Mouse (Mus musculus) forelimb bud, embryonic 11.5 days (tissue): ENCODE data around the gene Drd4.

Source experiments
- DNase-seq: peaks from one replicate; pipeline ENCODE4 v3.0.0-alpha.2; 2012; ENCODE audit warnings: low read depth, low spot score

The Drd4 gene

DNA sequence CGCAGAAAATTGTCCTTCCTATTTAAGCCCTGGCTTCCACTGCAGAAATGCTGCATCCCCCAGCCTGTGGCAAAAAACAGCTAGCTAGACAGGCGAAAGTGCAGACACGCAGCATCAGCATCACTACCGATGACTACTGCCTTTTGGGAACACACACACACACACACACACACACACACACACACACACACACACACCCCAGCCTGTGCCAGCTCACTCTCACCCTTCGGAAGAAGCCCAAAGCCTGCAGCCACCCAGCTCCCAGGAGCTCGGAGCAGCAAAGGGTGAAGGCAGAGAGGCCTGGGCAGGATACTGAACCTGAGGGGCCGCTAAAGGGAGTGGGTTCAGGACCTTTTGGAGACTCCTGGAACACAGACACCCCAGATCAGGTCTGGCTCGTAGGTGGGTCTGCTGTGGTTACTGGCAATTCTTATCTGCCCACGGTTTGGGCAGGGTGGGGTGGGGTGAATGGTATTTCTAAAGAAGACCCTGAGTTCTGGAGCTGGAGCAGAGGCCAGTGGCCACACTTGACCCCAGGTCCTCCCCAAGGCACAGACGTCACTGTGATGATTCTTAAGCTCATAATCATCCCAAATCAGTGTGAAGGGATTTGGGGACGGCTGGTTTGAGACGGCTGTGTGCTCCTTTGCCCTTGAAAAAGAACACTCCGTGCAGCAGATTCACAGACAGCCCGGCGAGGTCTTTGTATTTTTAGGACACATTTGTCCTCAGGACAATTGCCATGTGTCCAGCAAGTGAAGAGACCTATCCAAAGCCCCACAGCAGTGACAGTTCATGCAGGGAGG lies 980 bp downstream of the Drd4 start:
- no peak for DNase-seq

DNA sequence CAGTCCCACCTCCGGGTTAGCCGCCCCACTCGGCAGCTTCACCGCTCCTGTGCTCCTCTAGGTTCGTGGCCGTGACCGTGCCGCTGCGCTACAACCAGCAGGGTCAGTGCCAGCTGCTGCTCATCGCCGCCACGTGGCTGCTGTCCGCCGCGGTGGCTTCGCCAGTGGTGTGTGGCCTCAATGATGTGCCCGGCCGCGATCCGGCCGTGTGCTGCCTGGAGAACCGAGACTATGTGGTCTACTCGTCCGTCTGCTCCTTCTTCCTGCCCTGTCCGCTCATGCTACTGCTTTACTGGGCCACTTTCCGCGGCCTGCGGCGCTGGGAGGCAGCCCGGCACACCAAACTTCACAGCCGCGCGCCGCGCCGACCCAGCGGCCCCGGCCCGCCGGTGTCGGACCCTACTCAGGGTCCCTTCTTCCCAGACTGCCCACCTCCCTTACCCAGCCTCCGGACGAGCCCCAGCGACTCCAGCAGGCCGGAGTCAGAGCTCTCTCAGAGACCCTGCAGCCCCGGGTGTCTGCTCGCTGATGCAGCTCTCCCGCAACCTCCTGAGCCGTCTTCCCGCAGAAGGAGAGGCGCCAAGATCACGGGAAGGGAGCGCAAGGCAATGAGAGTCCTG lies 2.2 kb downstream of the Drd4 start:
- peak; percentile 17 for DNase-seq

DNA sequence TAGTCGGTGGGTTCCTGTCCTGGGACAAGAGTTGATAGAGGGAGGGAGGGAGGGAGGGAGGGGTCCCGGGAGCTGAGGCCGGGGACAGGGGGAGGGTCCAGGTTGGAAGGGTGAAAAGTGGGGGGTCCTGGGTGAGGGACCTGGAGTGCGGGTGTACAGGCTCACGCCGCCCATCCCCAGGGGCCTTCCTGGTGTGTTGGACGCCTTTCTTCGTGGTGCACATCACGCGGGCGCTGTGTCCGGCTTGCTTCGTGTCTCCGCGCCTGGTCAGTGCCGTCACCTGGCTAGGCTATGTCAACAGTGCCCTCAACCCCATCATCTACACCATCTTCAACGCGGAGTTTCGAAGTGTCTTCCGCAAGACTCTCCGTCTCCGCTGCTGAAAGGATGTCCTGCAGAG lies 2.7 kb downstream of the Drd4 start:
- no peak for DNase-seq

DNA sequence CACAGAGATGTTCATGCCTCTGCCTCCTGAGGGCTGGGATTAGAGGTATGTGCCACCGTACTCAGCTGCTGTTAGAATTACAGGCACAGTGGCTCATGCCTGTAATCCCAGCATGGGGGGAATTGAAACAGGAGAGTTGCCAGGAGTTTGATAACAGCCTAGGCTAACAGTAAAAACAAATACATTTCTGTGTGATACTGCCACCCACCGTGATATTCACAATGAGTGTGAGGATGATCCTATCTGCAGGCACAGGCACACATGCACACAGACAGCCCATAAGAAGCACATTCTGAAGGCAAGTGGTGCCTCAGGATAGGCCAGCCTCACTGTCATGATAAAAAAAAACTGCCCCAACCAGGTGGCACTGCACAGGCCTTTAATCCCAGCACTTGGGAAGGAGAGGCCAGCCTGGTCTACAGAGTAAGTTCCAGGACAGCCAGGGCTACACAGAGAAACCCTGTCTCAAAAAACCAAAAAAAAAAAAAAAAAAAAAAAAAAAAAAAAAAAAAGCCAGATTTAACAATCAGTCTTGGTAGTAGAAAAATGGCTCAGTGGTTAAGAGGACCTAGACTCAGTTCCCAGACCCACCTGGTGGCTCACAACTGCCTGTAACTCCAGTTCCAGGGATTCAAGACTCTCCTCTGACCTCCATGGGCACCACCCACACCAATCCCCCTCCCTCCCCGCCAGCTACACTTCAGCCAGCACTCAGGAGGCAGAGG lies 6.3 kb downstream of the Drd4 start:
- DNase-seq, result no peak

DNA sequence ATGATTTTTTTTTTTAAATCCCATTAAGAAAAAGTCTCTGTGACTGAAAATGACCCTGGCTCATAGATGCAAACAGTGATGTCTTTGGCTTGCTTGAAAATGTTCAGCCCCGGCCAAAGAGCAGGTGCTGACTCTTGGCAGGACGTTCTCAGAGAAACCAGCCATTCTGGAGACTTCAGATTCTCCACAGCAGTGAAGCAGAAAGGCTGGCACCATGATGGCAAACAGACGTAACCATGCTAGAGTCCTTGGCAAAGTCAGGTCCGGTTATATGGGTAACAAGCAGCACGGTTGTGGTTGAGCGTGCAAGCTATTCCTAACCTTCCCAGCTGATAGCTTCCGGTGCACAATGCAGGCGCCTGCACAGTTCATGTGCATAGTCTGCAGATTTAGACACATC lies 7.4 kb downstream of the Drd4 start:
- no peak for DNase-seq

DNA sequence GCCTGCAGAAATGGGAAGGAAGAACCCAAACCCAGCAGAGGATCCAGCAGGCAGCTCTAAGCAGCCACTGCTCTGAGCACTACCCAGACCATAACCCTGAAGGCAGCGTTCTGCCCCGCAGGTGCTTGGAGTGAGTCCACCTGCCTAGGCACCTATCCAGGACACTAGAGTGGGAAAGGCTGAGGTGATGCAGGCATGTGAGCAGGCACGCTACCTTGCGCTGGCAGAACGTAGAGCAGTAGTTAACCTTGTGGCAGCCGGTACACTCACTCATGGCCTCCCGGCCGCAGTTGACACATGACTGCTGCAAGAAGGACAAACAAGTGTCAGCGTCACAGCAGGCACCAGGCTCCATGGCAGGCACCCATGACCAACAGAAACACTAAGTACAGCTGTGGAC lies 9.6 kb downstream of the Drd4 start:
- no peak for DNase-seq

DNA sequence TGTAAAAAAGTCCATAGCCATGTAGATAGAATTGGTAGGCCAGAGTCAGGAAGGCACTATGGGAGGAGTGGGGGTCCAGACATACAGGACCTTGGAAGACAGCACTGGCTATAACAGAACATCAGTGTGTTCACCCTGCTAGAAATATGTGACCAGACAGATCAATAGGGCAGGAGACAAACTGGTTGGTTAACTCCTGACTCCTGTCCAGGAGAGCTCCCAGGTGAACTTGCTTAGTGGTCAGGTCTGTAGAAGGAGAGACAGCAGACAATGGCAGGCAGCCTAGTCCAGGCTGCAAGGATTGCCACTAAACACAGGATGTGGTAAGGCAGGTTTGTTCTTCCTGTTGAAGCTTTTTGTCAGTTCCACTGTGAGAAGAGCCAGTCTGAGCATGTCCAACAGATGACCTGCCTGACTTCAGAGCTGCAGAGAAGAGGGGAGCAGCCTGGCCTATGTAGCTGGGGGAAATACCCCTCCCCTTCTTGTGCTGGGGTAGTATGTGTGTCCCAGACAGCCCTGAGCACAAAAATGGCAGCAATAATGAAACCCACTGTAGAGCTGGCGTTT lies 11.0 kb downstream of the Drd4 start:
- DNase-seq, result no peak

DNA sequence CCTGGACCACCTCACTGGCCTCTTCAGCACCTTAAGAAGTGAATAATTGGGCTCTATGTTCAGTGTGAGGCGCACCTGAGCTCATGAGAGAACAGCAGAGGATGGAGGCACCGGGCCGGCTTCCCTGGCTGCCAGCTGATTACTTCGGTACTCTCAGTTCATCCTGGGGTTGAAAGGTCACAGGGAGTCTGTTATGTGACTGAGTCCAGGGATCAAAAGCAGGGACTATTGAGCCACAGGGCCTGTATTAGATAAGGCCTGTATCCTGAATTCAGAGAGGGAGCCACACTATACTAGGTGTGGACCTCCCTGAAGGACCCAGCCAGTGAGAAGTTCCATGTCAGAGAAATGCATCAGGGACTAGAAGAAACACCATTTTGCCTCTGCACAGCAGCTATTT lies 12.7 kb downstream of the Drd4 start:
- no peak for DNase-seq

DNA sequence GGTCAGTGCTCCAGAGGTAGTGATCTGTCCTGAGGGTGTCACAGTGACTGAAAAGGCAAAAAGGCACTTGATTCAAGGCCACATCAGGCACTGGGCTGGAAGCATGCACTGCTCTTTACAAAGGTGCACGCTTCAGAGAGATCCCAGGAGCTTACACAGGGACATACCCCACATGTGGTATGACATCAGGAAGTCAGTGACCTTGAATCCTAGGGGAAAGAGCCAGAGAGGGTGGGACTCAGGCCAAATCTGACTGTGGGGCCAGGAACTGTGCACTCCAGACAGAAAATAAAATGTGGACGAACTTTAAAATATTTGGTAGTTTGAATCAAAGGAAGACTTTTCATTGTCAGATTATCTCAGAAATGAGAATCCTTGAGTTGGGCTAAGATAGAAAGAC lies 22.6 kb downstream of the Drd4 start:
- no peak for DNase-seq

DNA sequence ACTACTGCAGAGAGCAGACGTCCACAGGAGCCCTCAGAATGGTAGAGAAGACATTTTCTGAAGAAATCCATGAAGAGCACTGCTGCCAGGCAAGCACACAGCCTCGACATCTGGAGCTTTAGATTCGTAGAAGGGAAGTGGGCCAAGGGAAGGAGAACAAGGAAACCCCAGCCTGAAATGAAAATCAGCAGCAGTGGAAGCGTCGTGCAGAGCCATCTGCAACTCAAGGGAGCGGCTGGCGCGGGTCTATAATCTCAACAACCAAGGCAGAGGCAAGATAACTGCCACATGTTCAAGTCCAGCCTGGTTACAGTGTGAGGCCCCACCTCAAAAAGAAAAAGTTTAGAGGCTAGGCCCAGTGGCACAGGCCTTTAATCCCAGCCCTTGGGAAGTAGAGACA lies 23.3 kb downstream of the Drd4 start:
- no peak for DNase-seq

DNA sequence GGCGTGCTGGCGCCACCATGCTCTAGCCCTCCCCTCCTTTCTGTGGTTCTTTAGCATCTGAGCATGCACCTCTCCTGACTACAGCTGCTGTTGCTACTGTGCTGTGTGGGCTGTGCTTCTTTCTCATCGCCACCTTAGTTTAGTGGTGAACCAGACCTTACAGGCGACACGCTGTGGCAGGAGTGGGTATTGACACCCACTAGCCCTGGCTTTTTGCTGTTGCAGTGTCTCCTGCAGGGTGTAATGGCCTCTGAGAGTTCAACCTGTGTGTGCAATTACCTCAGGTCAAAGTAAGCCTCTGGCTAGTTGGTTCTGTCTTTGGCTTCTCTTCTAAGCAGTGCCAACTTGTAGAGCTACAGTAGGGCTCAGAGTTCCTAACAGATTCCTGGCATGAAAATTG lies 24.2 kb downstream of the Drd4 start:
- DNase-seq, result no peak

DNA sequence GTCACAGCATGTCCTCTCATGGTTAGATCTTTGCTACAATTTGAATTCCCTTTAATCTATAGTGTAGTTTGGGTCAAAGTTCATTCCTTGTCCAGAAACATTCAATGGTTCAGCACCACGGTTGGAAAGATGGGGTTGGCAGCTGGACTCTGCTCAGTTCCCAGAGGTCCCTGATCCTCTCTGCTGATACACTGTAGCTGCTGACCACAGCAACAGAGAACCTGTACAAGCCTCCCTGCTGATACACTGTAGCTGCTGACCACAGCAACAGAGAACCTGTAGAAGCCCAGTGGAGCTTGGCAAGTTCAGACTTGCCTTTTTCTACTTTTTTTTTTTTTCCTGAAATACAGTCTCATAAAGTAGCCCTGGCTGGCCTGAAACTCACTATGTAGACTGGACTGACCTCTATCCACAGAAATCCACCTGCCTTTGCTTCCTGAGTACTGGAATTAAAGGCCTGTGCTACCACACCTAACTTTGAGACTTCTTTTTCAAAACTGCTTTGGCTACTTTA lies 25.9 kb downstream of the Drd4 start:
- no peak for DNase-seq

DNA sequence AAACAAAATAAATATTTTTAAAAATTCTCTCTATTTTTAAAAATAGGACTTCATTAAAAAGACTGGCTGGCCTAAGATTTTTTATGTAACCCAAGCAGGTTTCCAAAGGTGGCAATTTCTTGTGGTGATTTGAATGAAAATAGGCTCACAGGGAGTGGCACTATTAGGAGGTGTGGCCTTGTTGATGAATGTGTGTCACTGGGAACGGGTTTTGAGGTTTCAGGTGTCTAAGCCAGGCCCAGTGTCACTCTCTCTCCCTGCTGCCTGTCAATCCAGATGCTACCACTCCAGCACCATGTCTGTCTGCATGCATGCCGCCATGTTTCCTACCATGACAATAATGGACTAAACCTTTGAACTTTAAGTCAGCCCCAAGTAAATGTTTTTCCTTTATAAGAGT lies 27.6 kb downstream of the Drd4 start:
- DNase-seq, result no peak

DNA sequence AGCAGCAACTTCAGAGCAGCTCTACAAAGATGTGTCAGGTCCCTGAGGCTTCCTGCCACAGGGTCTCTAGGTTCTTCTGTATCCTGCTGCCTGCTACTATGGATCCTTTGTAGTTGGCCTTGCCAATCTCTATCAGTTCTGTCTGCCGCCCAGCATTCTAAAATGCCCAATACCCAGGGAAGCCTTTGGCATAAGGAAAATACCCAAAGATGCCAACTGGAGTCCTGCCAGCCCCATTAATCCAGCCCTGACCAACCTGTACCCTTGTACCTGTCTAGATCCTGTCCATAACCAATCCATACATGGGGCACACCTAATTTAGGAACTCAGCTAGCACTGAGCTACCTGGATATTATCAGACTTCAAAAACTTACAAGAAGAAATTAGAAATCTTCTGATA lies 32.9 kb downstream of the Drd4 start:
- no peak for DNase-seq

DNA sequence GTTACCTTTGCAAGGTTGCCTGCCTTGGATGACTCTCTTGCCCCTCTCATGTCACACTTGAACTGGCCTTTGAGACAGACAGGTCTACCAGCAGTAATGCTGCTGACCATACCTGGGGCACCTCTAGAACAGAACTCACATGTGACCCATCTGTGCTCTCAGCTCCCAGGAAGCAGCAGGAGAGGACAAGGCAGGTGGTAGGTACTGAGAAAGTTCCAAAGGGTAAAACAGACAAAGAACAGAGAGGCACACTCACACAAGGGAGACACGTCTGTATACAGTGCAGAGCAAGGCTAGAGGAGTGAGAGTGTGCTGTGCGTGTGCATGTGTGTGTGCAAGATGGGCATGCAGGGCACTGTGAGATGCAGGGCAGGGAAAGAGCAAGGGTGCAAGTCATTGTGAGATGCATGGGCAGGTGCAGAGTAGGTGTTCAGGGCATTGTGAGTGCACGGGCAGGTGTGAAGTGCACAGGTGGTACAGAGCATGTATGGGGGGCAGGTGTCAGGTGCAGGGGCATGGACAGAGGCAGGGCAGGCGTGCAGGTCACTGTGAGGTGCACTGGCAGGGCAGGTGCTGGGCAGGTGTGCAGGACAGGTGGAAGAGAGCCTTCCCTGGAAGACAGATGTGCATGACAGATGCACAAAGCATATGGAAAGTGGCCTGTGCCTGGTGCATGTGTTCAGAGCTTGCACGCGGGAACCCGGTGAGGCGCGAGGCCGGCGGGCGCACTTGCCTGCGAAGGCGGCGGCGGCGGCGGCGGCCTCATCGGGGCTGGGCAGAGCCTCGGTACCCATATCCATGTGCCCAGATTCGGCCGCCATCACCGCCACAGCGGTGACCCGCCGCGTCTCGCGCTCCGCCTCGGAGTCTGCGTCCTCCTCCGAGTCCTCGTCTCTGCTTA lies 35.0 kb downstream of the Drd4 start:
- peak; percentile 31 for DNase-seq

DNA sequence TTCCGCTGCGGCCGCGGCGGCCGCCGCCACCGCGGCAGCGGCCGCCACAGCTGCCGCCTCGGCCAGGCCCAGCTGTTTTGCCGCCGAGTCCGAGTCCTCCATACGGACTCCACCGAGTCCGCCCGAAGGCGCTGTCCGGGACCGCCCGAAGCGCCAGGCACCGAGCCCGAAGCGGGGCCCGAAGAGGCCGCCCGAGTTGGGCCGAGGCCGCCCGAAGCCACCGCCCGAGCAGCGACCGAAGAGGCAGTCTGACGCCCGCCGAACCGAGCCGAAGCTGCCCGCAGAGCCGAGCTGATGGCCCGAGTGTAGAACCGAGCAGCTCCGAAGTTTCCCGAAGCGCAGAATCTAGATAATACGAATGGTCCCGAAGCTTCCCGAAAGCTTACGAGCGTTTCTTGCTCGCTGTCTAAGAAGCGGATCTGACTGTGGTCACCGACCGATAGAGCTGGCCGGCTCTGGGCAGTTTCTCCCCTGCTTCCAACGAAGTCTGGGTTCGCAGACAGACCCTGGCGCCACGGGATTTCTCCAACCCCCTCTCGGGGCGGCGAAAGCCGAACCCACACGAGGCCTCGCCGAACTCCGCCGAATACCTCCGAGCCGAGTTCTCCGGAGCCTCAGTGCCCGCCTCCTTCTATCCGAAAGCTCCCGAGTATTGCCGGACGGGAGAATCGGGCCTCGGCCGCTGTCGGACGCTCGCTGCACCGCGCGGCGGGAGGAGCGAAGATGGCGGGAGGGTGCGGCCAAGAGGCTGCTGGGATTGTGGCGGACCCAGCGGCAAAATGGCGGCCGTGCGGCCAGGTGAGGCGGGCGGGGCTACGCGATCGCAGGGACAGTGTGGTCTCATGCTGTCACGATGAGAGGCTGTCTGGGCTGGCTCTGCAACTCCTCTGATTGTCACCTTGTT lies 35.9 kb downstream of the Drd4 start, which contains the start of the genes Deaf1 and Tmem80:
Deaf1 (minus strand) TSS at position 222 of the 904 bp plus-strand sequence.
Tmem80 (plus strand) TSS at position 271 of the 904 bp plus-strand sequence.
- peak; percentile 97 for DNase-seq

DNA sequence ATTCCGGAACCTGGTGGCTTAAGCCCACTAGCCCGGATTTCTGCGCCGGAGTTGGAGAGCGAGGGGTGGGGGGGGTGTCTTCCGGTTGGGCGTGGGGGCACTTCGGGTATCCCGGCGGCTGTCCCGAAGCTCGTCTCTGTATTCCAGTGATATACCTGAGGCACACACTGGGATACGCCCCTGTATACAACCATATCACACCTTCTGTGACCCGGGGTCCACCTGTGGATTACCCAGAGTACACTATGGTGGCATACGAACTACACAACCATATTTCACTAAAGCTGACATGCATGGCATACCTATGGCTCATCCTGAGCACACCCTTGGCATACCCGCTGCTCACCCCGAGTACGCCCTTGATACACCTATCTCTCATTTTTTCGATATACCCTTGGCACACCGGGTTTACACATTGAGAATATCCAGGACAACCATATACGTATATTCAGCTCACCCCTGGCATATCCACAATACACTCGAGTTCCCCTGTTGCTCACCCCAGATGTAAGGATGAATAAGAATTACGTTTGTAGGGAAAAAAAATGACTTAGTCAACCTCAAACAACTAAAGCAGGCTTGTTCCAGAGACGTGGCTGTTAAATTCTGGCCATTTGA lies 36.7 kb downstream of the Drd4 start:
- no peak for DNase-seq

DNA sequence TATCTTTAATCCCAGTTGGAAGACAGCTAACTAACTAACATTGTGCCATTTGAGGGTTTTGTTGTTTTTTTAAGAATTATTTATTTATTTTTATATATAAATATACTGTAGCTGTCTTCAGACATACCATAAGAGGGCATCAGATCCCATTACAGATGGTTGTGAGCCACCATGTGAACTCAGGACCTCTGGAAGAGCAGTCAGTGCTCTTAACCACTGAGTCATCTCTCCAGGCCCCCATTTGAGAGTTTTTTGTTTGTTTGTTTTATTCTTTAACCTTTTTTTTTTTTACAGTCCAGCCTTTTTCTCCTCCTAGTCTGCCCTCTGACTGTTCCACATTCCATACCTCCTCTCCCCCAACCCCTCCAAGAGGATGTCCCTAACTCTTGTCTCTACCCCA lies 38.9 kb downstream of the Drd4 start:
- no peak for DNase-seq

DNA sequence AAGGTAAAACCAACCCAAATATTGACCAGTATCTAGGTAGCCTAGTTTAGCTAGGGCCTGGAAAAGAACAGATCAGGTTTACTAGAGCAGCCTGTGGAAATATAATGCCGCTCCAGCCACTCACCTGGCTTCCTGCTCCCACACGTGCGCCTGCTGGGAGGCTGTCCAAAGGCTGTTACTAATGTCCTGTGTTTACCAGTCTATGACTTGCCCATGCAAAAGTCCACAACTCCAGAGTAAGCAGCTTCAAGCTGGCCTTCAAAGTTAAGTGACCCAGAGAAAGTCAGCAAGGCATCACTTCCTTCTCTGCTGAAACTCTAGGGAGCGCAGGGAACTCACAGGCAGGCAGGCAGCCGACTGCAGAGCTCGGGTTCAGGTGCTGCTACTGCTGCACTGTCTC lies 40.2 kb downstream of the Drd4 start:
- DNase-seq, result no peak
